Mouse (Mus musculus) liver, embryonic 13.5 days (tissue): ENCODE data around the gene 1700125H20Rik. TPM values are rescaled to one million over a fixed set of nuclear protein-coding genes. Genes with fewer than 3 reads are reported as not detected.
"Not testable (repeated sequence)": the region's sequence is repeated elsewhere in the genome, so short reads cannot be mapped to it uniquely, and the experiment has no call there.

Experiments
- ATAC-seq: fragments of 200-750 bp; cut with Nextera tagmentation; 2 replicates; pipeline ENCODE4 v1.8.0; 2017; ENCODE audit warnings: low read depth, mild to moderate bottlenecking, moderate number of reproducible peaks, moderate library complexity
- DNase-seq: peaks from one replicate; pipeline ENCODE4 v3.0.0; 2022
- H3K27ac ChIP-seq: fragments of 300-500 bp; sonication (generic); 2 replicates; pipeline ENCODE4 v1.5.1; 2015; ENCODE audit warnings: moderate library complexity, mild to moderate bottlenecking, inconsistent platforms
- H3K27me3 ChIP-seq: fragments of 300-500 bp; sonication (generic); 2 replicates; pipeline ENCODE4 v1.6.1; 2015; ENCODE audit warnings: mild to moderate bottlenecking, inconsistent platforms
- H3K36me3 ChIP-seq: fragments of 300-500 bp; sonication (generic); 2 replicates; pipeline ENCODE4 v1.6.1; 2015; ENCODE audit warnings: mild to moderate bottlenecking, inconsistent platforms
- H3K4me1 ChIP-seq: fragments of 300-500 bp; sonication (generic); replicated peaks from 2 replicates; pipeline ENCODE4 v1.6.1; 2015; ENCODE audit warnings: inconsistent platforms
- H3K4me2 ChIP-seq: fragments of 300-500 bp; sonication (generic); 2 replicates; pipeline ENCODE4 v1.6.1; 2015; ENCODE audit warnings: inconsistent platforms, mild to moderate bottlenecking, moderate library complexity
- H3K4me3 ChIP-seq: fragments of 300-500 bp; sonication (generic); replicated peaks from 2 replicates; pipeline ENCODE4 v1.5.1; 2015; ENCODE audit warnings: mild to moderate bottlenecking, inconsistent platforms
- H3K9ac ChIP-seq: fragments of 300-500 bp; sonication (generic); 2 replicates; pipeline ENCODE4 v1.6.1; 2015; ENCODE audit warnings: mild to moderate bottlenecking, inconsistent platforms
- H3K9me3 ChIP-seq: fragments of 300-500 bp; sonication (generic); replicated peaks from 2 replicates; pipeline ENCODE4 v1.6.1; 2016; ENCODE audit warnings: inconsistent platforms
- WGBS: fragments of 180-500 bp; shearing (Covaris S2); methylation state at CpG from one replicate; pipeline ENCODE4 v1.1.7; 2015; ENCODE audit not compliant: insufficient replicate concordance; 5-methylcytosine and 5-hydroxymethylcytosine counted together
- polyA plus RNA-seq: library from polyadenylated mRNA; unstranded; fragments of >200 nt; fragmentation: Nextera tagmentation; extraction: Ambion mirVana; gene quantifications from 2 replicates; pipeline ENCODE4 v1.2.1, GENCODE M21; 2015

Gene 1700125H20Rik
- polyA plus RNA-seq, 1 experiment from 2014 or later: not detected

GRCm38 (mm10) chr11:85157301-85157700 lies 12.9 kb upstream of the 1700125H20Rik start:
- H3K36me3 ChIP-seq: no peaks in the 10 kb centered on the region
- no peak overlapping the region for H3K27ac ChIP-seq
- DNase-seq: no peak
- no peak for ATAC-seq
- H3K4me3 ChIP-seq: no peak overlapping the region
- H3K4me2 ChIP-seq: no peak overlapping the region
- H3K9me3 ChIP-seq: no peaks in the 10 kb centered on the region
- H3K27me3 ChIP-seq: peaks cover 19% of the 10 kb centered on the region
- no peak overlapping the region for H3K9ac ChIP-seq
- WGBS: 46% methylated on average over 2 of the region's 2 CpGs
- peaks cover 2% of the 10 kb centered on the region; the same call in 1 of the 2 replicates for H3K4me1 ChIP-seq

GRCm38 (mm10) chr11:85163014-85163413 lies 7.2 kb upstream of the 1700125H20Rik start:
- peaks cover 11% of the 10 kb centered on the region; the same call in 1 of the 2 replicates for H3K27me3 ChIP-seq
- H3K4me2 ChIP-seq, H3K4me1 ChIP-seq, H3K4me3 ChIP-seq, ATAC-seq, H3K9me3 ChIP-seq, H3K9ac ChIP-seq, H3K36me3 ChIP-seq, DNase-seq, H3K27ac ChIP-seq: not testable (repeated sequence)
- 66% methylated on average over 1 of the region's 1 CpGs for WGBS

GRCm38 (mm10) chr11:85164371-85164770 lies 5.8 kb upstream of the 1700125H20Rik start:
- Histone ChIP-seq H3K27me3 (no peaks in the 10 kb centered on the region), H3K27ac (no peak overlapping the region), H3K4me1 (no peaks in the 10 kb centered on the region), H3K36me3 (no peaks in the 10 kb centered on the region), H3K4me3 (no peak overlapping the region), H3K4me2 (no peak overlapping the region), H3K9me3 (no peaks in the 10 kb centered on the region), H3K9ac (no peak overlapping the region)
- ATAC-seq (no peak), DNase-seq (no peak)

- H3K4me1 ChIP-seq: peaks cover 13% of the 10 kb centered on the region
- no peaks in the 10 kb centered on the region for H3K36me3 ChIP-seq
- 47% methylated on average over 1 of the region's 1 CpGs for WGBS
- no peaks in the 10 kb centered on the region for H3K27me3 ChIP-seq
- H3K9me3 ChIP-seq: no peaks in the 10 kb centered on the region
- no peak overlapping the region for H3K4me2 ChIP-seq
- ATAC-seq: no peak
- H3K4me3 ChIP-seq: no peak overlapping the region
- DNase-seq: no peak
- no peak overlapping the region for H3K9ac ChIP-seq
- no peak overlapping the region for H3K27ac ChIP-seq
These were observed 2.7 kb upstream of the 1700125H20Rik start for GRCm38 (mm10) chr11:85167503-85167902.

- no peak for DNase-seq
- no peak; the same call in 1 of the 2 replicates for ATAC-seq
- 53% methylated on average over 2 of the region's 2 CpGs for WGBS
- peak overlapping the region; percentile 62; the same call in 1 of the 2 replicates for H3K4me2 ChIP-seq
- H3K9ac ChIP-seq: peak overlapping the region; percentile 65; the same call in 1 of the 2 replicates
- H3K4me3 ChIP-seq: no peak overlapping the region
- H3K9me3 ChIP-seq: no peaks in the 10 kb centered on the region
- H3K27me3 ChIP-seq: no peaks in the 10 kb centered on the region
- H3K27ac ChIP-seq: no peak overlapping the region
- peaks cover 13% of the 10 kb centered on the region for H3K4me1 ChIP-seq
- no peaks in the 10 kb centered on the region for H3K36me3 ChIP-seq
These were observed 629 bp downstream of the 1700125H20Rik start for GRCm38 (mm10) chr11:85170833-85171232.

- WGBS: 69% methylated on average over 3 of the region's 3 CpGs
- Histone ChIP-seq H3K4me1 (peaks cover 2% of the 10 kb centered on the region), H3K9ac (no peak overlapping the region), H3K36me3 (no peaks in the 10 kb centered on the region), H3K9me3 (no peaks in the 10 kb centered on the region), H3K27ac (no peak overlapping the region), H3K4me2 (no peak overlapping the region), H3K4me3 (no peak overlapping the region), H3K27me3 (no peaks in the 10 kb centered on the region)
- ATAC-seq (no peak), DNase-seq (no peak)
These were observed 5.7 kb downstream of the 1700125H20Rik start for GRCm38 (mm10) chr11:85175941-85176340.

- 56% methylated on average over 6 of the region's 6 CpGs for WGBS
- Histone ChIP-seq H3K27me3 (no peaks in the 10 kb centered on the region), H3K36me3 (no peaks in the 10 kb centered on the region), H3K4me1 (peaks cover 5% of the 10 kb centered on the region), H3K27ac (no peak overlapping the region), H3K9ac (no peak overlapping the region), H3K9me3 (no peaks in the 10 kb centered on the region), H3K4me2 (no peak overlapping the region), H3K4me3 (no peak overlapping the region)
- ATAC-seq (no peak), DNase-seq (no peak)
These were observed 7.6 kb downstream of the 1700125H20Rik start for GRCm38 (mm10) chr11:85177761-85178160.

GRCm38 (mm10) chr11:85178413-85178812 lies 8.2 kb downstream of the 1700125H20Rik start:
- H3K4me1 ChIP-seq: peaks cover 12% of the 10 kb centered on the region
- H3K36me3 ChIP-seq: no peaks in the 10 kb centered on the region
- H3K27me3 ChIP-seq: no peaks in the 10 kb centered on the region
- DNase-seq (no peak), ATAC-seq (no peak)
- H3K27ac ChIP-seq: no peak overlapping the region
- 60% methylated on average over 4 of the region's 4 CpGs for WGBS
- no peak overlapping the region for H3K9ac ChIP-seq
- no peak overlapping the region for H3K4me2 ChIP-seq
- H3K9me3 ChIP-seq: no peaks in the 10 kb centered on the region
- no peak overlapping the region for H3K4me3 ChIP-seq

- H3K4me3 ChIP-seq: peak overlapping the region; percentile 61
- ATAC-seq (peak; percentile 79), DNase-seq (peak; percentile 70)
- 4% methylated on average over 20 of the region's 20 CpGs for WGBS
- H3K27me3 ChIP-seq: no peaks in the 10 kb centered on the region
- no peaks in the 10 kb centered on the region for H3K9me3 ChIP-seq
- peak overlapping the region; percentile 78 for H3K4me2 ChIP-seq
- H3K36me3 ChIP-seq: no peaks in the 10 kb centered on the region
- peaks cover 12% of the 10 kb centered on the region for H3K4me1 ChIP-seq
- H3K27ac ChIP-seq: 0 out of 2 replicates have a peak overlapping the region, but pooled peaks have one; percentile 29
- peak overlapping the region; percentile 67 for H3K9ac ChIP-seq
These were observed 12.5 kb downstream of the 1700125H20Rik start for GRCm38 (mm10) chr11:85182617-85183283.

GRCm38 (mm10) chr11:85183284-85183779 lies 13.1 kb downstream of the 1700125H20Rik start:
- ATAC-seq: 0 out of 2 replicates have a peak, but pooled peaks have one; percentile 21

GRCm38 (mm10) chr11:85184082-85184481 lies 13.9 kb downstream of the 1700125H20Rik start:
- H3K9ac ChIP-seq: no peak overlapping the region
- H3K4me1 ChIP-seq: peaks cover 19% of the 10 kb centered on the region
- peak; percentile 42; the same call in 1 of the 2 replicates for ATAC-seq
- H3K9me3 ChIP-seq: no peaks in the 10 kb centered on the region
- 71% methylated on average over 5 of the region's 5 CpGs for WGBS
- H3K36me3 ChIP-seq: peaks cover 4% of the 10 kb centered on the region; the same call in 1 of the 2 replicates
- H3K4me3 ChIP-seq: no peak overlapping the region
- peak; percentile 57 for DNase-seq
- no peak overlapping the region for H3K27ac ChIP-seq
- H3K4me2 ChIP-seq: no peak overlapping the region
- H3K27me3 ChIP-seq: no peaks in the 10 kb centered on the region

More at GRCm38 (mm10) chr11:85183284-85183779, 13.1 kb downstream of the 1700125H20Rik start:
- Histone ChIP-seq H3K4me2 (peak overlapping the region; percentile 78), H3K9me3 (no peaks in the 10 kb centered on the region), H3K4me1 (peaks cover 12% of the 10 kb centered on the region), H3K27me3 (no peaks in the 10 kb centered on the region), H3K27ac (no peak overlapping the region), H3K9ac (peak overlapping the region; percentile 67), H3K4me3 (peak overlapping the region; percentile 61), H3K36me3 (no peaks in the 10 kb centered on the region)
- DNase-seq: no peak
- WGBS: 35% methylated on average over 13 of the region's 13 CpGs

- H3K36me3 ChIP-seq: peaks cover 8% of the 10 kb centered on the region
- DNase-seq (no peak), ATAC-seq (no peak)
- no peak overlapping the region for H3K27ac ChIP-seq
- H3K27me3 ChIP-seq: no peaks in the 10 kb centered on the region
- H3K4me1 ChIP-seq: peaks cover 25% of the 10 kb centered on the region
- no peaks in the 10 kb centered on the region for H3K9me3 ChIP-seq
- 80% methylated on average over 6 of the region's 6 CpGs for WGBS
- H3K4me2 ChIP-seq: no peak overlapping the region
- H3K4me3 ChIP-seq: no peak overlapping the region
- H3K9ac ChIP-seq: no peak overlapping the region
These were observed 14.6 kb downstream of the 1700125H20Rik start for GRCm38 (mm10) chr11:85184839-85185238.
